Mouse (Mus musculus) hindbrain, postnatal 0 days (tissue): ENCODE measurements at regions not wholly inside any gene's neighbourhood (a gene's known extent, or its start where the extent isn't known, plus 50 kb on each side); places are given as distances from the start of the nearest gene placed in this dataset.

Experiments
- ATAC-seq: fragments of 200-750 bp; cut with Nextera tagmentation; 2 replicates; pipeline ENCODE4 v1.8.0; 2017; ENCODE audit warnings: mild to moderate bottlenecking, moderate TSS enrichment, moderate library complexity
- DNase-seq: peaks from one replicate; pipeline ENCODE4 v3.0.0-alpha.2; 2015; ENCODE audit warnings: low spot score
- H3K27ac ChIP-seq: fragments of 300-500 bp; sonication (generic); 2 replicates; pipeline ENCODE4 v1.5.1; 2014; ENCODE audit warnings: mild to moderate bottlenecking
- H3K27me3 ChIP-seq: fragments of 300-500 bp; sonication (generic); 2 replicates; pipeline ENCODE4 v1.6.1; 2014; ENCODE audit warnings: low read length, mixed read lengths; ENCODE audit not compliant: insufficient read depth
- H3K36me3 ChIP-seq: fragments of 300-500 bp; sonication (generic); 2 replicates; pipeline ENCODE4 v1.6.1; 2014; ENCODE audit warnings: low read length, mixed read lengths; ENCODE audit not compliant: insufficient read depth
- H3K4me1 ChIP-seq: fragments of 300-500 bp; sonication (generic); 2 replicates; pipeline ENCODE4 v1.6.1; 2014; ENCODE audit warnings: antibody characterized with exemption, low read length, mixed read lengths; ENCODE audit not compliant: insufficient read depth
- H3K4me2 ChIP-seq: fragments of 300-500 bp; sonication (generic); 2 replicates; pipeline ENCODE4 v1.6.1; 2014; ENCODE audit warnings: low read depth, mild to moderate bottlenecking, low read length, moderate library complexity, mixed read lengths
- H3K4me3 ChIP-seq: fragments of 300-500 bp; sonication (generic); 2 replicates; pipeline ENCODE4 v1.5.1; 2014; ENCODE audit warnings: low read length
- H3K9ac ChIP-seq: fragments of 300-500 bp; sonication (generic); replicated peaks from 2 replicates; pipeline ENCODE4 v1.6.1; 2014; ENCODE audit warnings: mild to moderate bottlenecking, low read length, moderate library complexity, mixed read lengths
- H3K9me3 ChIP-seq: fragments of 300-500 bp; sonication (generic); 2 replicates; pipeline ENCODE4 v1.6.1; 2016; ENCODE audit warnings: low read length, mixed read lengths
- CTCF ChIP-seq: IDR thresholded peaks from 2 replicates; pipeline ENCODE4 v1.5.1; 2016; ENCODE audit warnings: antibody characterized with exemption, control low read depth, low read depth
- WGBS: fragments of 180-500 bp; shearing (Covaris S2); extraction: QIAGEN DNeasy Blood & Tissue Kit; methylation state at CpG from one replicate; pipeline ENCODE4 v1.1.7; 2014; 5-methylcytosine and 5-hydroxymethylcytosine counted together

DNA sequence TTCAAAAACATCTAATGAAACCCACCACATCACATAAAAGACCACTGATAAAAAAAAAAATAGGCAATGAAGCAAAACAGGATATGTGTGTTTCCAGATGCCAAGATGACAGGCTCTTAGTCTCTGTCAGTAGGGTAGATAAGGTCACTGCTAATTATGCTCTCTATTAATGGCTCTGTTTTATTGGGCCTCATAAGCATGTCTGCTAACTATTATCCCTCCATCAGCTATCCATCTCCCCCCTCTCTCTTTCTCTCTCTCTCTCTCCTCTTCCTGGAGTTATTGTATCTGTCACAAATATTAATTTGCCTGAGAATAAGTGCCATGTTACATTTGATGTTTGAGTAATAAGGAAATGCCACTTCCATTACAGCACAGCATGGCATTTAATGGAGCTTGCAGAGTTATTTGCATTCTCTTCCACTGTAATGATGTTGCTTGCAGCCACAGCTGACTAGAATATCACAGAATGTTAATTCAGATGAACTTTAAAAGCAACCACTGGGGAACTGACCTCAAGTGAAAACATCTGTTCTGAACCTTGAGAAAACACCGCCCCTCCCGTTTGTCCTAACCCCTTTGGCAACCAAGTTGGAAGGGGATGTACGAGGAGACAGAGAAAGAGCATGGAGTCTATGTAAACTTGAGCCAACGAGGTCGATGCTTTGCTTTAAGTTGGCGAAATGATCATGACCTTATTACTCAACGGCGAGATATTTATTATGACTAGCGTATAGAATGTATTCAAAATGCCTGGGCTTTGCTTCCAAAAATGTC lies 141.7 kb upstream of the Alg10b start:
- Histone ChIP-seq H3K27ac (no peak overlapping the region), H3K4me2 (no peak overlapping the region), H3K9ac (no peak overlapping the region), H3K4me3 (no peak overlapping the region), H3K36me3 (no peaks in the 10 kb centered on the region), H3K9me3 (no peaks in the 10 kb centered on the region), H3K4me1 (0 out of 2 replicates have a peak, but pooled peaks cover 5% of the 10 kb centered on the region), H3K27me3 (no peaks in the 10 kb centered on the region)
- TF ChIP-seq CTCF = no peak
- DNase-seq (peak; percentile 17), ATAC-seq (no peak)
- WGBS = 61% methylated on average over 9 of the region's 9 CpGs

DNA sequence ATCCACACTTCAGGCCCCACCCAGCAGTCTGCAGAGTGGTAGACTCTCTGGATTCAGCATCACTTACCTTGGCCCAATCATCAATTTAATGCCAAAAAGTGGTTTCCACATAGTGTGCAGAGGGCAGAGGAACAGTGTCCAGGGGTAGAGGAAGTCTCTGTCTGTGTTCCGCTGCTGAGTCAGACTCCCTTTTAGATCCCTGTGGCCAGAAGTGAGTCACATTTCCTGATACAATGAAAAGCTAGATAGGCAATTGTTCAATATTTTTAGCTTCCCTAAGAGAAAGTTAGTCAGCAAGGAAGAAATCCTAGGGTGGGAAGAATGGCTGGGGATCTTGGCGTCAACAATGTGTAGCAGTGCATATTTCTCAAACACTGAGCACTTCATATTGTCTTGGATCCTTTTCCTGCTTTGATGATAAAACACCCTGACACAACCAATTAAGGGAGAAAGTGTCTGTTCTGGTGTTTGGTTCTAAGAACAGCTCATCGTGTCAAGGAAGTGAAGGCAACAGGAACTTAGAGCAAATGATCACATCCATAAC lies 114.6 kb upstream of the Alg10b start:
- 86% methylated on average over 3 of the region's 3 CpGs for WGBS
- TF ChIP-seq CTCF = no peak
- Histone ChIP-seq H3K9ac (no peak overlapping the region), H3K4me2 (no peak overlapping the region), H3K4me1 (no peaks in the 10 kb centered on the region), H3K9me3 (no peaks in the 10 kb centered on the region), H3K27ac (no peak overlapping the region), H3K4me3 (no peak overlapping the region), H3K27me3 (no peaks in the 10 kb centered on the region), H3K36me3 (no peaks in the 10 kb centered on the region)
- ATAC-seq (no peak), DNase-seq (no peak)

DNA sequence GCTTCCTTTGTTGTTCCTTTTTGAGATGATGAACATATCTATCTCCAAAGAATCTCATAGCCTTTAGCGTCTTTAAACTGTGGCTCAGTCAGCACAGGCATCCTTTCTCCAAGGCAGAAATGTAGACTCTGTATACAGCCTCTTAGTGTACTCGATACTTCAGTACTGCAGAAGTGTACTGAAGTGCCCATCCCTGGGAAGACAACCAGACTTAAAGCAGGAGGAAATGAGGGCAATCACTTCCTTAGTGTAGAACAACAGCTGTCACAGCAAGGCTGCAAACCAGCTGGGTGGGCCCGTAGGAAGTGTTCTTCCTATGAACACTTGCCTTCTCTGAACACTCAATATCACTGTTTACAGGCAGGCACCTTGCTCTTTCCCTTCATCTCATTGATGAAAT lies 110.5 kb upstream of the Alg10b start:
- no peak overlapping the region for H3K27ac ChIP-seq
- WGBS = 72% methylated on average over 3 of the region's 3 CpGs

DNA sequence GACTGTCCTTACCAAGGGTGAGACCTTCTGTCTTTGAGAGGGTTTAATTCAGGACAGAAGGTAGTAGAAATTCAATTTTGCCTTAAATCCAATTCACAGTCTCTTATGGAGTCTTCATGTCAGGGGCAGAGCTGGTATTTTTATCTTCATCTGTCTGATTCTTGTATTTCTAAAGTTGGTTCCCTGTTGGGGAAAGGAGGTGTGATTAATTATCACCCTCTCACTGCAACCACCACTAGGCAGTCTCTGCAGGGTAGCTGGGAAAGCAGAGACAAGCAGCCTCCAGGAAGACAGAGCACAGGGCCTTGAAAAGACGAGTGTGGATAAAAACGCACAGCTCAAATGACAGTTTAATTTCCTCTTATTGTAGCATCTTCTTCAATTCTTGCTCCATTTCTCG lies 104.4 kb upstream of the Alg10b start:
- 62% methylated on average over 3 of the region's 3 CpGs for WGBS
- ATAC-seq = no peak
- Histone ChIP-seq H3K4me1 (no peaks in the 10 kb centered on the region), H3K9me3 (no peaks in the 10 kb centered on the region), H3K4me3 (no peak overlapping the region), H3K9ac (no peak overlapping the region), H3K27me3 (no peaks in the 10 kb centered on the region), H3K36me3 (no peaks in the 10 kb centered on the region), H3K27ac (no peak overlapping the region), H3K4me2 (no peak overlapping the region)
- no peak for DNase-seq
- TF ChIP-seq CTCF = no peak

More for the DNA sequence above, 110.5 kb upstream of the Alg10b start:
- H3K27me3 ChIP-seq = no peaks in the 10 kb centered on the region
- TF ChIP-seq CTCF = no peak
- no peak overlapping the region for H3K4me3 ChIP-seq
- H3K4me2 ChIP-seq = no peak overlapping the region
- H3K4me1 ChIP-seq = no peaks in the 10 kb centered on the region
- no peak for ATAC-seq
- no peaks in the 10 kb centered on the region for H3K36me3 ChIP-seq
- H3K9ac ChIP-seq = no peak overlapping the region
- DNase-seq = no peak
- H3K9me3 ChIP-seq = no peaks in the 10 kb centered on the region

DNA sequence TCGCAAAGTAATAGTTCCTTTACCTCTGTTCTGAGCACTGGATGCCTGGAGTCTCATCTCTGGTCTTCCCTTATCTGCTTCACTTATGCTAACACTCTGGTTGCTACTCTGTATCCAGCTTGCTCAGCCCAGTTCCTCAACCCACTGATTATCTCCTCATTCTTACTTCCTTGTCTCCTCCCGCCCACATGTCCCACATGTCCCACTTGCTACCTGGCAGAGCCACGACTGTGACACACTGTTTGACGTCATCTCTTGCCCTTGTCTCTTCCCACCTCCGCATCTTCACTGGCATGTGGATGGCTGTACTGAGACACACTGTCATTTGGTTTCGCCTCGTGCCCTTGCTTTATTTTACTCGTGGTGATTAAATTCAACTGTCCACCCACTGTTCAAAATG lies 100.1 kb upstream of the Alg10b start:
- no peak for TF ChIP-seq CTCF
- H3K9me3 ChIP-seq = no peaks in the 10 kb centered on the region
- H3K9ac ChIP-seq = no peak overlapping the region
- no peaks in the 10 kb centered on the region for H3K27me3 ChIP-seq
- no peaks in the 10 kb centered on the region for H3K4me1 ChIP-seq
- no peak overlapping the region for H3K4me2 ChIP-seq
- no peaks in the 10 kb centered on the region for H3K36me3 ChIP-seq
- 87% methylated on average over 8 of the region's 8 CpGs for WGBS
- H3K4me3 ChIP-seq = no peak overlapping the region
- no peak overlapping the region for H3K27ac ChIP-seq
- ATAC-seq (no peak), DNase-seq (no peak)

DNA sequence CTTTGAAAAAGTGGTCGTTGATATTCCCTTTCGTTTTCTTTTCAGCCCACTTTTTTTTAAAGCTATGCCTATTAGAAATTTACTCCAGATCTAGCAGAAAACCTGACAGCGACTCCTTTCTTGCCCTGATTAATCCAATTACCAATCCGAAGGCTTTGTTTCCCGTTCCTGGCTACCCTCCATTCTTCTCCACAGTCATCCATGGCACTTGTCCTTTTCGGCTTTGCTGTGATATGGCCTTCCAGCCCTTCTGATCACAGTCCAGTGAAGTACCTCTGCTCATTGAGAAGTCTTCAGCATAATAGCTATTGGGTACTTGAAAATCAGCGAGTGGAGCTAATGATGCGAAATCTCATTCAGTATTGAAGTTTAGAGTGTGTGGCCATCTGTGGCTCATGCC lies 99.0 kb upstream of the Alg10b start:
- no peak overlapping the region for H3K27ac ChIP-seq
- no peaks in the 10 kb centered on the region for H3K36me3 ChIP-seq
- ATAC-seq (no peak), DNase-seq (no peak)
- 54% methylated on average over 8 of the region's 8 CpGs for WGBS
- no peak for TF ChIP-seq CTCF
- H3K27me3 ChIP-seq = no peaks in the 10 kb centered on the region
- H3K4me3 ChIP-seq = no peak overlapping the region
- H3K4me2 ChIP-seq = no peak overlapping the region
- H3K4me1 ChIP-seq = no peaks in the 10 kb centered on the region
- H3K9ac ChIP-seq = no peak overlapping the region
- H3K9me3 ChIP-seq = no peaks in the 10 kb centered on the region

DNA sequence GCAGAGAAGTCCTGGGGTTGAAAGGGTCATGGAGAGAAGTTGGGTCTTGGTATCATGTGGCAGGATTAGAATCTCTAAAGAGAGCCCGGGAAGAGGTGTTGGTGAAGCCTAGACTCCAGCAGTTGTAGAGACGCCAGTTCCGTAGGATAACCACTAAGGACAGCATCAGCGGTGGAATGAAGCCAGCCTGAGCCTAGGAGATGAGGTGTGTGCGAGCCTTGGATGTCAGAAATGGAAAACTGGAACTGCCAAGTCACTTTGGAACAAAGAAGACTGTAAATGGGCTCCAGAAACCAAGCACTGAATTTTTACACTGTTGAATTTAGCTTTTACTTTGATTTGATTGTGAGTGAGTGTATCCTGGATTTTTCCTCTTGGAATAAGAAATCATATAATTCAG lies 92.3 kb upstream of the Alg10b start:
- 74% methylated on average over 5 of the region's 5 CpGs for WGBS
- no peak for DNase-seq
- Histone ChIP-seq H3K36me3 (no peaks in the 10 kb centered on the region), H3K27ac (no peak overlapping the region), H3K9ac (no peak overlapping the region), H3K4me2 (no peak overlapping the region), H3K4me1 (no peaks in the 10 kb centered on the region), H3K9me3 (no peaks in the 10 kb centered on the region), H3K27me3 (no peaks in the 10 kb centered on the region), H3K4me3 (no peak overlapping the region)
- TF ChIP-seq CTCF = no peak
- ATAC-seq = no peak
